Mouse (Mus musculus): ENCODE measurements around the gene Irf8.

DNA sequence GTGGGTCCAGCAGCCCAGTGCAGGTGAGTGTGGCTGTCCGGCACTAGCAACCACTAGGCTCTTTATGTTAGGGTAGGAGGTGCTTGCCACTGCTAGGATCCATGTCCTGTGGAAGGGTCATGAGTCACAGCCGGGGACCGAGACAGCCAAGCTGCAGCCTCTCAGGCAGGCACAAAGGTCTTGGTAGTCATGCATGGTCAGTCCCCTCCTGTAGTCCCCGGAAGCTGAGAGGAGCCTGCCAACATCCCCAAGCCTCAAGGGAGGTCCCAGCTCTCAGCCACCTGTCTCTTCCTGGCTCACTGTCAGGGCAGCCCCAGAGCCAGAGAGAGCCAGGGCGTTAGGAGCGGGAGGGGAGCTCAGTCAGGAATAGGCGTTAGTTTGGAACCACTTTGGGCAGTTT is 11.1 kb downstream of the Irf8 start:
- TF ChIP-seq CTCF (IDR thresholded peaks at IDR 0.05; ENCODE audit: borderline replicate concordance, insufficient read depth, low read depth, low read length) (no peak), POLR2A (IDR thresholded peaks at IDR 0.05; ENCODE audit: borderline replicate concordance, insufficient read depth, low read length) (no peak)
